Mouse (Mus musculus) liver, postnatal 0 days (tissue): ENCODE results near the gene Cd101. TPM values are rescaled to one million over a fixed set of nuclear protein-coding genes. Genes with fewer than 3 reads are reported as not detected.

Experiments used
- ATAC-seq: fragments of 200-750 bp; cut with Nextera tagmentation; 2 replicates; pipeline ENCODE4 v1.8.0; 2017; ENCODE audit warnings: mild to moderate bottlenecking, moderate library complexity
- DNase-seq: peaks from one replicate; pipeline ENCODE4 v3.0.0-alpha.2; 2016
- H3K27ac ChIP-seq: fragments of 300-500 bp; sonication (generic); 2 replicates; pipeline ENCODE4 v1.5.1; 2014; ENCODE audit warnings: antibody characterized with exemption, moderate library complexity, mild to moderate bottlenecking, low read depth
- H3K27me3 ChIP-seq: fragments of 300-500 bp; sonication (generic); 2 replicates; pipeline ENCODE4 v1.6.1; 2014; ENCODE audit warnings: low read length, control low read depth, mixed read lengths; ENCODE audit not compliant: insufficient read depth
- H3K36me3 ChIP-seq: fragments of 300-500 bp; sonication (generic); replicated peaks from 2 replicates; pipeline ENCODE4 v1.6.1; 2014; ENCODE audit warnings: mild to moderate bottlenecking, control low read depth, low read length, moderate library complexity, mixed read lengths; ENCODE audit not compliant: insufficient read depth
- H3K4me1 ChIP-seq: fragments of 300-500 bp; sonication (generic); 2 replicates; pipeline ENCODE4 v1.6.1; 2014; ENCODE audit warnings: antibody characterized with exemption, mild to moderate bottlenecking, control low read depth; ENCODE audit not compliant: insufficient read depth
- H3K4me2 ChIP-seq: fragments of 300-500 bp; sonication (generic); 2 replicates; pipeline ENCODE4 v1.6.1; 2014; ENCODE audit warnings: low read depth, mild to moderate bottlenecking, low read length, moderate library complexity, mixed read lengths
- H3K4me3 ChIP-seq: fragments of 300-500 bp; sonication (generic); 2 replicates; pipeline ENCODE4 v1.5.1; 2014; ENCODE audit warnings: low read depth, low read length
- H3K9ac ChIP-seq: fragments of 300-500 bp; sonication (generic); replicated peaks from 2 replicates; pipeline ENCODE4 v1.6.1; 2014; ENCODE audit warnings: mild to moderate bottlenecking, moderate library complexity
- H3K9me3 ChIP-seq: fragments of 300-500 bp; sonication (generic); 2 replicates; pipeline ENCODE4 v1.6.1; 2016; ENCODE audit warnings: mild to moderate bottlenecking, control low read depth, low read length, mixed read lengths
- CTCF ChIP-seq: sonication (generic); IDR thresholded peaks from 2 replicates; pipeline ENCODE4 v1.5.1; 2016; ENCODE audit warnings: antibody characterized with exemption, low read depth
- EP300 ChIP-seq: IDR thresholded peaks from 2 replicates; pipeline ENCODE4 v1.6.1; 2016; ENCODE audit warnings: antibody characterized with exemption, low read depth, mild to moderate bottlenecking
- WGBS: fragments of 180-500 bp; shearing (Covaris S2); extraction: QIAGEN DNeasy Blood & Tissue Kit; methylation state at CpG from one replicate; pipeline ENCODE4 v1.1.7; 2014; ENCODE audit not compliant: insufficient replicate concordance; 5-methylcytosine and 5-hydroxymethylcytosine counted together
- polyA plus RNA-seq: library from polyadenylated mRNA; unstranded; fragments of >200 nt; fragmentation: Nextera tagmentation; extraction: Ambion mirVana; gene quantifications from 2 replicates; pipeline ENCODE4 v1.2.1, GENCODE M21; 2015

The Cd101 gene
- polyA plus RNA-seq, 1 experiment from 2014 or later = 0.12 TPM

GRCm38 (mm10) chr3:101072506-101073215 is 43.3 kb upstream of the Cd101 start:
- Histone ChIP-seq H3K27ac (no peak overlapping the region), H3K9me3 (no peaks in the 10 kb centered on the region), H3K4me2 (no peak overlapping the region), H3K9ac (no peak overlapping the region), H3K36me3 (no peaks in the 10 kb centered on the region), H3K27me3 (no peaks in the 10 kb centered on the region), H3K4me1 (no peaks in the 10 kb centered on the region), H3K4me3 (no peak overlapping the region)
- no peak for DNase-seq
- TF ChIP-seq CTCF = no peak
- no peak for TF ChIP-seq EP300
- no peak for ATAC-seq
- 79% methylated on average over 15 of the region's 15 CpGs for WGBS

GRCm38 (mm10) chr3:101071576-101071975 is 42.2 kb upstream of the Cd101 start:
- no peaks in the 10 kb centered on the region for H3K4me1 ChIP-seq
- no peak overlapping the region for H3K9ac ChIP-seq
- H3K9me3 ChIP-seq = no peaks in the 10 kb centered on the region
- TF ChIP-seq CTCF = no peak
- no peak for TF ChIP-seq EP300
- H3K4me2 ChIP-seq = no peak overlapping the region
- H3K27me3 ChIP-seq = no peaks in the 10 kb centered on the region
- no peaks in the 10 kb centered on the region for H3K36me3 ChIP-seq
- no peak overlapping the region for H3K4me3 ChIP-seq
- no peak overlapping the region for H3K27ac ChIP-seq
- DNase-seq (no peak), ATAC-seq (no peak)

GRCm38 (mm10) chr3:101070796-101071235 is 41.5 kb upstream of the Cd101 start:
- Histone ChIP-seq H3K4me1 (no peaks in the 10 kb centered on the region), H3K9ac (no peak overlapping the region), H3K27me3 (no peaks in the 10 kb centered on the region), H3K36me3 (no peaks in the 10 kb centered on the region), H3K4me2 (no peak overlapping the region), H3K9me3 (no peaks in the 10 kb centered on the region), H3K27ac (no peak overlapping the region), H3K4me3 (no peak overlapping the region)
- DNase-seq = no peak
- TF ChIP-seq CTCF (no peak), EP300 (no peak)
- 75% methylated on average over 6 of the region's 6 CpGs for WGBS
- ATAC-seq = no peak

- no peak for ATAC-seq
- WGBS = 60% methylated on average over 10 of the region's 10 CpGs
These were observed 41.0 kb upstream of the Cd101 start for GRCm38 (mm10) chr3:101070230-101070795.

GRCm38 (mm10) chr3:101068701-101069100 is 39.3 kb upstream of the Cd101 start:
- Histone ChIP-seq H3K36me3 (no peaks in the 10 kb centered on the region), H3K27ac (no peak overlapping the region), H3K4me1 (no peaks in the 10 kb centered on the region), H3K4me2 (no peak overlapping the region), H3K27me3 (no peaks in the 10 kb centered on the region), H3K9ac (no peak overlapping the region), H3K9me3 (no peaks in the 10 kb centered on the region), H3K4me3 (no peak overlapping the region)
- no peak for ATAC-seq
- WGBS = 67% methylated on average over 5 of the region's 5 CpGs
- TF ChIP-seq EP300 = no peak
- no peak for TF ChIP-seq CTCF
- DNase-seq = no peak

More at GRCm38 (mm10) chr3:101070230-101070795, 41.0 kb upstream of the Cd101 start:
- H3K4me2 ChIP-seq = no peak overlapping the region
- H3K4me3 ChIP-seq = no peak overlapping the region
- no peak overlapping the region for H3K27ac ChIP-seq
- no peaks in the 10 kb centered on the region for H3K36me3 ChIP-seq
- H3K4me1 ChIP-seq = no peaks in the 10 kb centered on the region
- DNase-seq = no peak
- no peaks in the 10 kb centered on the region for H3K27me3 ChIP-seq
- H3K9ac ChIP-seq = no peak overlapping the region
- H3K9me3 ChIP-seq = no peaks in the 10 kb centered on the region
- TF ChIP-seq CTCF (no peak), EP300 (no peak)

- DNase-seq (no peak), ATAC-seq (no peak)
- no peak overlapping the region for H3K9ac ChIP-seq
- 75% methylated on average over 6 of the region's 6 CpGs for WGBS
- H3K4me3 ChIP-seq = no peak overlapping the region
- no peaks in the 10 kb centered on the region for H3K27me3 ChIP-seq
- no peak for TF ChIP-seq CTCF
- no peak for TF ChIP-seq EP300
- no peak overlapping the region for H3K27ac ChIP-seq
- H3K4me2 ChIP-seq = no peak overlapping the region
- H3K36me3 ChIP-seq = no peaks in the 10 kb centered on the region
- no peaks in the 10 kb centered on the region for H3K4me1 ChIP-seq
- no peaks in the 10 kb centered on the region for H3K9me3 ChIP-seq
These were observed 36.8 kb upstream of the Cd101 start for GRCm38 (mm10) chr3:101066175-101066574.
